Mouse (Mus musculus) heart, embryonic 16.5 days (tissue): ENCODE results near the gene Fam216a. TPM values are rescaled to one million over a fixed set of nuclear protein-coding genes. Genes with fewer than 3 reads are reported as not detected.
"Not testable (repeated sequence)": the region's sequence is repeated elsewhere in the genome, so short reads cannot be mapped to it uniquely, and the experiment has no call there.

ENCODE experiments used
- ATAC-seq: fragments of 200-750 bp; cut with Nextera tagmentation; replicated peaks from 2 replicates; pipeline ENCODE4 v1.8.0; 2017; ENCODE audit warnings: moderate number of reproducible peaks; ENCODE audit not compliant: insufficient read depth, low FRiP score; ENCODE audit errors: extremely low read depth
- H3K27ac ChIP-seq: fragments of 300-500 bp; sonication (generic); 2 replicates; pipeline ENCODE4 v1.5.1; 2014; ENCODE audit warnings: mild to moderate bottlenecking, low read length, control low read depth, moderate library complexity
- H3K27me3 ChIP-seq: fragments of 300-500 bp; sonication (generic); 2 replicates; pipeline ENCODE4 v1.6.1; 2014; ENCODE audit warnings: low read length, mixed read lengths; ENCODE audit not compliant: control insufficient read depth, insufficient read depth
- H3K36me3 ChIP-seq: fragments of 300-500 bp; sonication (generic); 2 replicates; pipeline ENCODE4 v1.6.1; 2014; ENCODE audit not compliant: control insufficient read depth, insufficient read depth
- H3K4me1 ChIP-seq: fragments of 300-500 bp; sonication (generic); 2 replicates; pipeline ENCODE4 v1.6.1; 2014; ENCODE audit warnings: low read length, mixed read lengths; ENCODE audit not compliant: control insufficient read depth, insufficient read depth
- H3K4me2 ChIP-seq: fragments of 300-500 bp; sonication (generic); 2 replicates; pipeline ENCODE4 v1.6.1; 2014; ENCODE audit warnings: low read depth, mild to moderate bottlenecking, control low read depth, low read length
- H3K4me3 ChIP-seq: fragments of 300-500 bp; sonication (generic); 2 replicates; pipeline ENCODE4 v1.5.1; 2014; ENCODE audit warnings: mild to moderate bottlenecking, control low read depth, low read length
- H3K9ac ChIP-seq: fragments of 300-500 bp; sonication (generic); 2 replicates; pipeline ENCODE4 v1.6.1; 2014; ENCODE audit warnings: low read length, control low read depth
- H3K9me3 ChIP-seq: fragments of 300-500 bp; sonication (generic); replicated peaks from 2 replicates; pipeline ENCODE4 v1.6.1; 2016; ENCODE audit warnings: low read length; ENCODE audit not compliant: control insufficient read depth
- WGBS: fragments of 180-500 bp; shearing (Covaris S2); extraction: QIAGEN DNeasy Blood & Tissue Kit; methylation state at CpG from one replicate; pipeline ENCODE4 v1.1.7; 2014; 5-methylcytosine and 5-hydroxymethylcytosine counted together
- polyA plus RNA-seq: library from polyadenylated mRNA; unstranded; fragments of >200 nt; fragmentation: Nextera tagmentation; extraction: Ambion mirVana; gene quantifications from 2 replicates; pipeline ENCODE4 v1.2.1, GENCODE M21; 2015

Fam216a gene
- polyA plus RNA-seq, 1 experiment from 2014 or later, result 51.7 TPM

DNA sequence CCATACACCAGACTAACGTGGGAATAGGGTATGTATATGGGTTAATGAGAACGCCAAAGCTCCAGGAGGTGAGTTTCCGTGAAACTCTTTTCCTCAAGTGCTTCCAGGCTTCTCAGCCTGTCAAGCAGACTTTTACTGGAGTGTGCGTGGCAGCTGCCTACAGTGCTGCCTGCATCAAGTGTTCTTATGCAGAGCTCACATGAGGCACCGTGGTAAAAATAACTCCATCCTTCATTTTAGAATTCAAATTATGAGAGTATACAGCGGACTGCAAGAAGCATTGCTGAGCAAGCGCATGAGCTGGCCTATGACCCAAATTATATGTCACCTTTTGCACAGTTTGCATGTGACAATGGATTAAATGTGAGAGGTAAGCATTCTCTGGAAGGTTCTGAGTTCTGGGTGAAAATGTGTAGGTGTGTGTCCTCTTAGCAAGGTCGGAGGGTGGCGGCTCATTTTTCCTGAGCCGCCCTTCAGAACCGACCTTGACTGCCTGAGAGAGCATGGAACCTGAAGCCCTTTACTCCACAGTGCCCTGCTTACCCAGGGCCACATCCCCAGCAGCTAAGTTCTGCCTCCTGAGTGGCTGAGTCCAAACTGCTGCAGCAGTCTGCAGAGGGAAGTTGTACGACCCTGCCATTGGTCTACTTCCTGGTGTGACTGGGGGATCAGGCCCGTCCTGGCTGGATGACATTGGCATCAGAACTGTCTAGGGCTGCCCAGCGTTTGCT lies 52.5 kb downstream of the Fam216a start:
- peak; percentile 50; the same call in 1 of the 2 replicates for ATAC-seq
- Histone ChIP-seq H3K27me3 (no peaks in the 10 kb centered on the region), H3K27ac (peak overlapping the region; percentile 99), H3K4me2 (peak overlapping the region; percentile 50), H3K9me3 (no peaks in the 10 kb centered on the region), H3K36me3 (peaks cover 13% of the 10 kb centered on the region), H3K9ac (peak overlapping the region; percentile 74), H3K4me3 (peak overlapping the region; percentile 18), H3K4me1 (peaks cover 59% of the 10 kb centered on the region)
- WGBS, result 40% methylated on average over 14 of the region's 14 CpGs

GRCm38 (mm10) chr5:122318976-122319375 lies 53.2 kb downstream of the Fam216a start:
- Histone ChIP-seq H3K9ac (peak overlapping the region; percentile 74), H3K4me2 (peak overlapping the region; percentile 50; the same call in 1 of the 2 replicates), H3K4me1 (peaks cover 64% of the 10 kb centered on the region), H3K27ac (peak overlapping the region; percentile 99), H3K36me3 (peaks cover 13% of the 10 kb centered on the region)
- H3K4me3 ChIP-seq, H3K9me3 ChIP-seq, ATAC-seq, H3K27me3 ChIP-seq: not testable (repeated sequence)
- 62% methylated on average over 3 of the region's 3 CpGs for WGBS

- no peak overlapping the region for H3K4me2 ChIP-seq
- ATAC-seq, result no peak
- peak overlapping the region; percentile 41; the same call in 1 of the 2 replicates for H3K9ac ChIP-seq
- peak overlapping the region; percentile 37 for H3K27ac ChIP-seq
- peaks cover 61% of the 10 kb centered on the region for H3K4me1 ChIP-seq
- no peaks in the 10 kb centered on the region for H3K9me3 ChIP-seq
- peaks cover 18% of the 10 kb centered on the region for H3K36me3 ChIP-seq
- no peaks in the 10 kb centered on the region for H3K27me3 ChIP-seq
- WGBS, result 75% methylated on average over 3 of the region's 3 CpGs
- no peak overlapping the region for H3K4me3 ChIP-seq
Measured at GRCm38 (mm10) chr5:122318100-122318499, 54.1 kb downstream of the Fam216a start.

- peaks cover 18% of the 10 kb centered on the region for H3K36me3 ChIP-seq
- no peak overlapping the region for H3K4me2 ChIP-seq
Measured at GRCm38 (mm10) chr5:122317329-122318045, 54.7 kb downstream of the Fam216a start.

GRCm38 (mm10) chr5:122314966-122315667 lies 57.0 kb downstream of the Fam216a start:
- 27% methylated on average over 20 of the region's 20 CpGs for WGBS
- Histone ChIP-seq H3K4me1 (peaks cover 59% of the 10 kb centered on the region), H3K36me3 (peaks cover 10% of the 10 kb centered on the region), H3K27me3 (no peaks in the 10 kb centered on the region), H3K27ac (peak overlapping the region; percentile 90), H3K4me3 (peak overlapping the region; percentile 19; the same call in 1 of the 2 replicates), H3K4me2 (peak overlapping the region; percentile 50), H3K9ac (peak overlapping the region; percentile 58), H3K9me3 (no peaks in the 10 kb centered on the region)
- peak; percentile 84 for ATAC-seq

More at GRCm38 (mm10) chr5:122317329-122318045, 54.7 kb downstream of the Fam216a start:
- Histone ChIP-seq H3K27ac (peak overlapping the region; percentile 64), H3K9me3 (no peaks in the 10 kb centered on the region), H3K4me1 (peaks cover 64% of the 10 kb centered on the region), H3K4me3 (no peak overlapping the region), H3K27me3 (no peaks in the 10 kb centered on the region), H3K9ac (peak overlapping the region; percentile 41)
- 51% methylated on average over 11 of the region's 11 CpGs for WGBS
- no peak for ATAC-seq

Other genes starting within 250 kb of the Fam216a start
- gene Ccdc63, start 231.5 kb downstream of the Fam216a start, polyA plus RNA-seq, result 0.12 and 0.56 TPM in 2 replicates
- 237 and 248 TPM in 2 replicates for gene Ppp1cc, start 214.1 kb downstream of the Fam216a start, polyA plus RNA-seq
- 3.8 and 5.7 TPM in 2 replicates for gene Hvcn1, start 165.6 kb downstream of the Fam216a start, polyA plus RNA-seq
- gene Tctn1, start 107.9 kb downstream of the Fam216a start, polyA plus RNA-seq, result 2.9 and 3.2 TPM in 2 replicates
- gene Pptc7, start 88.0 kb downstream of the Fam216a start, polyA plus RNA-seq, result 15.0 and 15.5 TPM in 2 replicates
- 8.1 and 11.0 TPM in 2 replicates for gene Rad9b, start 18.1 kb downstream of the Fam216a start, polyA plus RNA-seq
- gene Vps29, start 18.0 kb downstream of the Fam216a start, polyA plus RNA-seq, result 198 and 200 TPM in 2 replicates
- gene Gpn3, start 488 bp downstream of the Fam216a start, polyA plus RNA-seq, result 51.3 and 68.6 TPM in 2 replicates
- 97.0 and 118 TPM in 2 replicates for gene Arpc3, start 19.5 kb upstream of the Fam216a start, polyA plus RNA-seq
- gene Anapc7, start 49.3 kb upstream of the Fam216a start, polyA plus RNA-seq, result 39.4 and 40.2 TPM in 2 replicates
- gene Atp2a2, start 129.9 kb upstream of the Fam216a start, polyA plus RNA-seq, result 306 and 316 TPM in 2 replicates
- 30.6 and 33.1 TPM in 2 replicates for gene Ift81, start 242.2 kb upstream of the Fam216a start, polyA plus RNA-seq